Mouse (Mus musculus) monocyte, adult 5-6 weeks (primary cell): Measurements from ENCODE around the gene Ugt1a8. TPM values are rescaled to one million over a fixed set of nuclear protein-coding genes. Genes with fewer than 3 reads are reported as not detected.
"Not testable (repeated sequence)": the region's sequence is repeated elsewhere in the genome, so short reads cannot be mapped to it uniquely, and the experiment has no call there.

ENCODE experiments used
- ATAC-seq: fragments of 153-309, 156-312 bp; replicated peaks from 2 replicates; pipeline ENCODE4 v1.8.0; 2017; ENCODE audit warnings: mild to moderate bottlenecking; ENCODE audit not compliant: low TSS enrichment, insufficient number of reproducible peaks, severe bottlenecking, poor library complexity, low FRiP score
- total RNA-seq: library from RNA; stranded (forward); fragments of 200-1000, 200-491, 200-594 nt; gene quantifications from 3 replicates; pipeline ENCODE4 v1.2.3, GENCODE M21; 2017

Ugt1a8 gene
- total RNA-seq, 1 experiment from 2014 or later = not detected

DNA sequence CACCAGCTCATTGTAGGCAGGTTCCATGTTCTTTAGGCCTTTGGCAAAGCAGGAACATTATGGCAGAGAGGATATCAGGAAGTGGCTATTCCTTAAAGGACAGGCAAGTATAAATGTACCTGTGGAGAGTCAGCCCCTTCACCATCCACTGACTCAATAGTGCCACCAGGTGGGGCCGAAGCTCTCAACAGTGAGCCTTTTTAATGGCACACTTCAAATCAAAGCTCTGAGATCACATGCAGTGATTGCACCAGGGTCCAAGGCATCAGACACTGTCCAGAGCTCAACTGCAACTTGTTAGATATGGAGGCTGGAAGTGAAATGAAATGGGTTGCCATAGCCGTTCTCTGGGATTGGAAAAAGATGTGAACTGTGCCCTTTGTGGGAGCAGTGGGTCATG lies 57.7 kb downstream of the Ugt1a8 start:
- not testable (repeated sequence) for ATAC-seq

DNA sequence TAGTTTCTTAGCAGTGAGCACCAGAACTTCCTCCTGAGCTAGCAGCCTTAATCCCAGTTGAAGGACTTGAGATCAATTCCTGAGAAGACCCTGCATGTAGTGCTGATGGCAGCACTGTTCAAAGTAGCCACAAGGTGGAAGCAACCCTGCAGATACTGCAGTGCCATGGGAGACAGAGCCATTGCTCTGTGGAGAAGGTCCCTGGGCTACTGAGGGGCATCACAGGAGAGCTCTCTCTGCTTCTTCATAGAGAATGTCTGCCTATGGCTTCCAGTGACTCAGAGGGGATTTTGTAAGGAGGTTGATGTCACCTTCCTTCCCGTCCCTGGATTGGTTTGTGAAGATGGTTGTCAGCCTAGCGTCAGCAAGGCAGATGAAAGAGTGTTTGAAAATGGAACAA lies 62.5 kb downstream of the Ugt1a8 start:
- ATAC-seq = peak; percentile 57; the same call in 1 of the 2 replicates

- peak; percentile 43; the same call in 1 of the 2 replicates for ATAC-seq
These were observed 70.8 kb downstream of the Ugt1a8 start for GRCm38 (mm10) chr1:88158430-88158829.

- ATAC-seq = no peak
These were observed 78.1 kb downstream of the Ugt1a8 start, which contains the start of gene Ugt1a5 for GRCm38 (mm10) chr1:88165711-88166110. TSS of gene Ugt1a5 (plus strand) at chr1:88166012.

DNA sequence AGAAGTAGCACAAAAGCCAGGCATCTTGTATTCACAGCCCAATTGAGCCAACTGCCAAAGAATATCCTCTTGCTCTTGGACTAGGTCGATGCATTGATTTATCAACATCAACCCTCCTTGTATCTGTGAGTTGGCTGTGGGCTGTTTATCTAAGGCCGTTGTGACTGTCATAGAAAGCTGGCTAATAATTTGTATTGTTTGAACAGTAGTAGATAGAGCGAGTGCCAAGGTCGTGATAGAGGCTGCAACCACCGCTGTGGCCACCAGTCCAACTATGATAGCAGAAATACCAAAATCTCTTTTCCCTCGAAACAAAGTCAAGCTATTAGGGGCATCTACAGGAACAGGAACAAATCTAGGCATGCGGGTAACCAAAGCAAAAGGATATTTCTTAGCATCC lies 84.6 kb downstream of the Ugt1a8 start:
- ATAC-seq = not testable (repeated sequence)

DNA sequence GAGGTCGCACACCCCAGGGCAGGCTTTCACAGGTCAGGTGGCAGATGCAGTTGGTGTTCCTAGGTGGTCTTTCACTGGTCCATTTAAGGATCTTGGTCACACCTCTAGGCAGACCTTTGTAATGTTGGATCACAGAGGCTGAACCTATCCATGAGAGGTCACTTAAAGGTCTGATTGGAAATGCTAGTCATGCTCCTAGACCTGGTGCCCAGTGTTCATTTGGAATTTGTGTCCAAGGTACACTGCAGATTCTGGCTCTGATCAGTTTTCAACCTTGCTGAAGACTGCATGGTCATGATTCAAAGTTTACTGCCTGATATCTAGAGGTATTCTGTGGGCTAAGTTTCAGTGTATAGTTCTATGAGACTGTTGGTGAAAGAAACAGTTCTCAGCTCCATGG lies 92.0 kb downstream of the Ugt1a8 start:
- ATAC-seq = no peak

GRCm38 (mm10) chr1:88186325-88186935 lies 98.8 kb downstream of the Ugt1a8 start:
- ATAC-seq = no peak

GRCm38 (mm10) chr1:88192136-88192535 lies 104.5 kb downstream of the Ugt1a8 start:
- ATAC-seq = no peak

DNA sequence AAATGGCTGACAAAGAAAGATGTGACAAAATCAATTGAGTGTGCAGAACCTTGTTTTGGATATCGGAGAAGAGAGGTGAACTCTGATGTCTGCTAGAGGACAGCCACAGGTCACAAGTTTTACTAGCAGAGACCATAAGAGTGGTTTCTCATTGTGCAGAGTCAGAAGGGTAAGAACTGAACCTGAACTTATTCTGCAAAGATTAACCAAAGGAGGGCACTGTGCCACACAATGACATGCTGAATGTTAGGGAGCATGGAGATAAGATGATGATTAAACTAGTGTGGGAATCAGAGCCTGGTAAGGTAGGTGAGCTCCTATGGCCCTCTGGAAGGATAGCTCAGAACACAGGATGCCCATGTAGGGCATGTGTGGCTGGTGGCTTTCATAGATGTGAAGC lies 108.1 kb downstream of the Ugt1a8 start:
- no peak for ATAC-seq

GRCm38 (mm10) chr1:88197443-88197842 lies 109.8 kb downstream of the Ugt1a8 start:
- ATAC-seq = no peak

DNA sequence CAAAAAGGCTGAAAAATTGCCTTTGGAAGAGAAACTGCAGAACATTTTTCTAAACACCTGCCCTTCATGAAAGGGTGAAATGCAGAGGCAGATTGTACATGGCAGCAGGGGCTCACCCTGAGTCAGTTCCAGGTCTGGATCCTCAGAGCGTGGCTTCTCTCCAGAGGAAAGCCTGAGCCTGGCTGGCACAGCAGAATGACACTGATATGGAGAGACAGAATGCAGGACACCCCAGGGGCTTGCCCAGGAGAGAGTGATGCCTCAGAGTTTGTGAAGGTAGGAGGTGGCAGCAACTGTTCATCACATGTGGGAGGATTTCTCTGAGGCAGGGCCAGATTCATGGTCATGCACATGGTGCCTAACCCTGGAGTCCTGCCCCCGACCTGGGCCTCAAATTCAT lies 112.4 kb downstream of the Ugt1a8 start:
- no peak for ATAC-seq

- ATAC-seq = no peak
These were observed 112.8 kb downstream of the Ugt1a8 start, which contains the start of gene Ugt1a2 for GRCm38 (mm10) chr1:88200456-88200855. TSS of gene Ugt1a2 (plus strand) at chr1:88200601.

GRCm38 (mm10) chr1:88205294-88205922 lies 117.8 kb downstream of the Ugt1a8 start, which contains the start of gene Dnajb3:
TSS of gene Dnajb3 (minus strand) at chr1:88205782.
- 0 out of 2 replicates have a peak, but pooled peaks have one; percentile 17 for ATAC-seq

DNA sequence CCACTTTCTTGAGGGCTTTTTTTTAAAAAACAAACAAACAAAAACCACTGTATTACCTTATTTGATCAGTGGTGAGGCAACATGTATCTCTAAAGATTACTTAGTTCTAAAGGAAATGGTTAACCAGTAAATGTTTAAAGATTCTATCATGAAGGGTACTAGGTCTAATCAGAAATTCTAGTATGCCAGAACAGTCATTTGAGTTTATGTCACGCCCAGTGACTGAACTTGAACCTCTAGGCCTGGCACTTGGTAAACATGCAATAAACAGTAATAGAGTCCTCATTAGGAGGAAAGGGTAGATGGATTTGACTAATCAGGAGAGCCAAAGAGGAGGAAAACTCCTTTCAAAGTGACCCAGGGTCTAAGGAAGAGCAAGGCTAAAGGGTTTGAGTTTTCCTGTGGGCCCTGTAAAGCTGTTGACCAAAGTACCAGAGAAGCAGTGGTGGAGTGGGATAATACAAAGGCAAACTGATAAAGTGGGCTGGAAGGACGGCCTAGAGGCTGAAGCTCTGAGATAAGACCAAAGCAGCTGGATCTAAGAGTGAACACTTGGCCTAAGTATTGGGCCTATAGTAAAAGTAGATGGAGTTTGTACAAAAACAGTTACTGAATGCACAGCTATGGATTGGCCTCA lies 119.3 kb downstream of the Ugt1a8 start:
- no peak for ATAC-seq

- ATAC-seq = peak; percentile 7; the same call in 1 of the 2 replicates
These were observed 124.2 kb downstream of the Ugt1a8 start, which contains the start of gene Ugt1a1 for GRCm38 (mm10) chr1:88211812-88212211. TSS of gene Ugt1a1 (plus strand) at chr1:88211959.

DNA sequence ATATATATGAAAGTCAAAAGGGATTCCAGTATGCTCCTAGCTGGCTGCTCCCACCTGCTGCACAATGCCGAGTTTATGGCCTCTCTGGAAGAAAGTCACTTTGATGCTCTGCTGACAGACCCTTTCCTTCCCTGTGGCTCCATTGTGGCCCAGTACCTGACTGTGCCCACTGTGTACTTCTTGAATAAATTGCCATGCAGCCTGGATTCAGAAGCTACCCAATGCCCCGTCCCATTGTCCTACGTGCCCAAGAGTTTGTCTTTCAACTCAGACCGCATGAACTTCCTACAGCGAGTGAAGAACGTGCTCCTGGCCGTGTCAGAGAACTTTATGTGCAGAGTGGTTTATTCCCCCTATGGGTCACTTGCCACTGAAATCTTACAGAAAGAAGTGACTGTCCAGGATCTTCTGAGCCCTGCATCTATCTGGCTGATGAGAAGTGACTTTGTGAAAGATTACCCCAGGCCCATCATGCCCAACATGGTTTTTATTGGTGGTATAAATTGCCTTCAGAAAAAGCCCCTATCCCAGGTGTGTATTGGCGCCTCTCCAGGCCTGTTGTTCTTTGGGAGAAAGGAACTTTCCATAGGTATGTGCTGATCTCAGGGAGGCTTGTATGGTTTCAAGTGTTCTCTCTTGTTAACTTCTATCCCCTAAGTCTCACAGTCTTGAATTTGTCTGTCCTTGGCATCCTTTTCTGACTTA lies 124.9 kb downstream of the Ugt1a8 start:
- ATAC-seq = 0 out of 2 replicates have a peak, but pooled peaks have one; percentile 13

GRCm38 (mm10) chr1:88213061-88213460 lies 125.4 kb downstream of the Ugt1a8 start:
- ATAC-seq = no peak

DNA sequence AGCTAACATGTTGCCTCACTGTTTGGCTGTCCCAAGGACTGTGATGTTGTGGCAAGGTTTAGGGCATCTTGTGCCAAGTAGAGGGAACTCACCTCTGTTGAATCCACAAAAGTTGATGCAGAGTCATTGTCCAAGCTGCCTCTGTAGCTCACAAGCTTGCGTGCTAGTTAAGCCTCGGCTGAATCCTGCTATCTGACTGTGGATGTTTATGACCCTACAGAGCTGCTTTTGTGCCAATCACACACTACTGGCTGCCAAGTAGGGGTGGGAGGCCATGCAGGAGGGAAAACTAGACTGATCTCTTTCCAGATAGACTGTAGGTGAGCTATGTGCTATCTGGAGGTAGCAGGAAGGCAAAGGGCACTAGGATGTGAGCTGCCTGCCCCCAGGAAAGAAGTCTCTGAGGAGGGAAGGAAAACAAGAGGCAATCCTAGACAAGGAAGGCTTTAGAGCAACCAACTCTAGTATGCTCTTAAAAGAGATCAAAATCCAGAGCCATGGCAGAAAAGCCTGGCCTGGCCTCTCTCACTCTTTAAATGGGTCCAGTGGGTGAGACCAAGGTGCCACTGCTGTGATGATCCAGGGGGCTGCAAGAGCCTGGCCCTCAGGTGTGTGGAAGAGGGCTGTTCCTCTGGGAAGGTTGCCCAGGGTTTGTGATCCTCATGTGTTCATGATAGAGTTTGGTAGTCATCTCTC lies 126.3 kb downstream of the Ugt1a8 start:
- 0 out of 2 replicates have a peak, but pooled peaks have one; percentile 3 for ATAC-seq
